Mouse (Mus musculus) cerebellum, adult 9-11 months (tissue): ENCODE results near the gene Pgap2.

Experiments
- DNase-seq: peaks from one replicate; pipeline ENCODE4 v3.0.0; 2022

Gene Pgap2

GRCm38 (mm10) chr7:102209756-102210721 lies at the start of gene Pgap2, which contains the start of gene Nup98:
Gene Pgap2, plus strand, starts transcription at chr7:102210208.
Gene Nup98, minus strand, starts transcription at chr7:102210176.
- DNase-seq = peak; percentile 100

GRCm38 (mm10) chr7:102170300-102170699 lies 39.7 kb upstream of the Pgap2 start:
- no peak for DNase-seq

- no peak for DNase-seq
Observed at GRCm38 (mm10) chr7:102183849-102184248, 26.2 kb upstream of the Pgap2 start.

GRCm38 (mm10) chr7:102192356-102192755 lies 17.7 kb upstream of the Pgap2 start:
- DNase-seq = no peak

GRCm38 (mm10) chr7:102200576-102200975 lies 9.4 kb upstream of the Pgap2 start:
- DNase-seq = no peak

- no peak for DNase-seq
Observed at GRCm38 (mm10) chr7:102200996-102201785, 8.8 kb upstream of the Pgap2 start.

- DNase-seq = no peak
Observed at GRCm38 (mm10) chr7:102204296-102204857, 5.6 kb upstream of the Pgap2 start.

- no peak for DNase-seq
Observed at GRCm38 (mm10) chr7:102205646-102206045, 4.4 kb upstream of the Pgap2 start.

- no peak for DNase-seq
Observed at GRCm38 (mm10) chr7:102208806-102209363, 1.1 kb upstream of the Pgap2 start.

- DNase-seq = no peak
Observed at GRCm38 (mm10) chr7:102211071-102211470, 1.1 kb downstream of the Pgap2 start.

GRCm38 (mm10) chr7:102221899-102222298 lies 11.9 kb downstream of the Pgap2 start:
- DNase-seq = no peak

- peak; percentile 56 for DNase-seq
Observed at GRCm38 (mm10) chr7:102222336-102222735, 12.3 kb downstream of the Pgap2 start.

- peak; percentile 73 for DNase-seq
Observed at GRCm38 (mm10) chr7:102222830-102223556, 13.0 kb downstream of the Pgap2 start.

GRCm38 (mm10) chr7:102223883-102224738 lies 14.1 kb downstream of the Pgap2 start:
- no peak for DNase-seq

- DNase-seq = no peak
Observed at GRCm38 (mm10) chr7:102226051-102226450, 16.0 kb downstream of the Pgap2 start.

GRCm38 (mm10) chr7:102228049-102228670 lies 18.2 kb downstream of the Pgap2 start:
- DNase-seq = no peak

- DNase-seq = no peak
Observed at GRCm38 (mm10) chr7:102229814-102230213, 19.8 kb downstream of the Pgap2 start.

GRCm38 (mm10) chr7:102233059-102233458 lies 23.1 kb downstream of the Pgap2 start:
- no peak for DNase-seq

GRCm38 (mm10) chr7:102238686-102239286 lies 28.8 kb downstream of the Pgap2 start:
- DNase-seq = no peak

- no peak for DNase-seq
Observed at GRCm38 (mm10) chr7:102239591-102239990, 29.6 kb downstream of the Pgap2 start.
